31 mouse cellular contexts compared by ENCODE assay signal in genomic region chr9:98958628-98959027, GRCm38 (mm10). TPM values are rescaled to one million over a fixed set of nuclear protein-coding genes. Genes with fewer than 3 reads are reported as not detected.
DNase-seq lines count a peak whose midpoint lies in the region; ATAC-seq and TF ChIP-seq lines count a peak whose summit lies in the region.
"Had no signal": no experiment of that assay in that cellular context is flagged by ENCODE, and none has a peak within 500 bp of the region (broad histone marks: within the 10 kb centered on the region; RNA-seq: fewer than 3 reads in every experiment).

No protein-coding gene starts in this region.

- TF ChIP-seq CTCF in midbrain, postnatal 0 days (IDR thresholded peaks at IDR 0.05): no peak

- H3K4me3 ChIP-seq in hindbrain, embryonic 13.5 days: no peak overlapping the region
- no peak overlapping the region for H3K4me3 ChIP-seq in hindbrain, embryonic 14.5 days (replicated peaks; ENCODE audit: low read length)
- no peak overlapping the region for H3K4me3 ChIP-seq in midbrain, embryonic 14.5 days (replicated peaks; ENCODE audit: low read depth, low read length)
- H3K4me3 ChIP-seq in midbrain, postnatal 0 days (ENCODE audit: low read depth, low read length): no peak overlapping the region
- H3K4me3 ChIP-seq in embryonic facial prominence, embryonic 15.5 days (replicated peaks): peak overlapping the region; percentile 8; the same call in 1 of the 2 replicates
- H3K4me3 ChIP-seq: heart, embryonic 15.5 days; limb, embryonic 13.5 days; liver, embryonic 12.5 days; neural tube, embryonic 12.5 days had no signal

- no peaks in the 10 kb centered on the region for H3K36me3 ChIP-seq in hindbrain, embryonic 13.5 days
- H3K36me3 ChIP-seq in hindbrain, embryonic 14.5 days (replicated peaks; ENCODE audit: control insufficient read depth, insufficient read depth): no peaks in the 10 kb centered on the region
- H3K36me3 ChIP-seq in midbrain, embryonic 14.5 days (ENCODE audit: control insufficient read depth, insufficient read depth, low read length): no peaks in the 10 kb centered on the region
- no peaks in the 10 kb centered on the region for H3K36me3 ChIP-seq in midbrain, postnatal 0 days (ENCODE audit: insufficient read depth, low read length)
- H3K36me3 ChIP-seq in embryonic facial prominence, embryonic 15.5 days: no peaks in the 10 kb centered on the region
- H3K36me3 ChIP-seq: heart, embryonic 15.5 days; limb, embryonic 13.5 days; liver, embryonic 12.5 days; neural tube, embryonic 12.5 days had no signal

- H3K27ac ChIP-seq in hindbrain, embryonic 13.5 days: no peak overlapping the region
- H3K27ac ChIP-seq in hindbrain, embryonic 14.5 days: no peak overlapping the region
- no peak overlapping the region for H3K27ac ChIP-seq in midbrain, embryonic 14.5 days (replicated peaks; ENCODE audit: low read depth, low read length)
- H3K27ac ChIP-seq in midbrain, postnatal 0 days (ENCODE audit: low read depth, low read length): no peak overlapping the region
- H3K27ac ChIP-seq in embryonic facial prominence, embryonic 15.5 days (replicated peaks): no peak overlapping the region
- H3K27ac ChIP-seq: heart, embryonic 15.5 days; limb, embryonic 13.5 days; liver, embryonic 12.5 days; neural tube, embryonic 12.5 days had no signal

- no peak overlapping the region for H3K9ac ChIP-seq in hindbrain, embryonic 13.5 days
- H3K9ac ChIP-seq in hindbrain, embryonic 14.5 days: no peak overlapping the region
- H3K9ac ChIP-seq in midbrain, embryonic 14.5 days (replicated peaks; ENCODE audit: low read length): no peak overlapping the region
- no peak overlapping the region for H3K9ac ChIP-seq in midbrain, postnatal 0 days (replicated peaks; ENCODE audit: low read length, poor library complexity, severe bottlenecking)
- no peak overlapping the region for H3K9ac ChIP-seq in embryonic facial prominence, embryonic 15.5 days
- H3K9ac ChIP-seq: heart, embryonic 15.5 days; limb, embryonic 13.5 days; liver, embryonic 12.5 days; neural tube, embryonic 12.5 days had no signal

- DNase-seq in embryo, embryonic 9.5 days (ENCODE audit: extremely low spot score): peak; percentile 18
- DNase-seq in embryo, embryonic 11 days: no peak
- no peak for DNase-seq in hindbrain, embryonic 14.5 days (ENCODE audit: low spot score)
- DNase-seq in midbrain, embryonic 14.5 days: peak; percentile 44
- no peak for DNase-seq in midbrain, postnatal 0 days (ENCODE audit: low spot score)
- DNase-seq in yolk sac, embryonic 10.5 days (ENCODE audit: low spot score): no peak
- DNase-seq: adrenal gland, postnatal 10 days; cerebellum, adult 18-20 months; kidney, adult 8-10 months; kidney, postnatal 14 days; layer of hippocampus, postnatal 36 days; lung, adult 2 months; lung, postnatal 14 days; thymus, adult 18-20 months; thymus, postnatal 36 days had no signal

- peaks cover 30% of the 10 kb centered on the region for H3K4me1 ChIP-seq in hindbrain, embryonic 13.5 days (replicated peaks)
- peaks cover 21% of the 10 kb centered on the region for H3K4me1 ChIP-seq in hindbrain, embryonic 14.5 days (replicated peaks; ENCODE audit: control insufficient read depth, insufficient read depth, low read length)
- peaks cover 20% of the 10 kb centered on the region for H3K4me1 ChIP-seq in midbrain, embryonic 14.5 days (ENCODE audit: control insufficient read depth, insufficient read depth, low read length)
- H3K4me1 ChIP-seq in midbrain, postnatal 0 days (ENCODE audit: insufficient read depth, low read length): peaks cover 7% of the 10 kb centered on the region; the same call in 1 of the 2 replicates
- H3K4me1 ChIP-seq in embryonic facial prominence, embryonic 15.5 days: peaks cover 28% of the 10 kb centered on the region

- ATAC-seq in hindbrain, embryonic 13.5 days (ENCODE audit: low FRiP score): no peak
- ATAC-seq in hindbrain, embryonic 14.5 days (ENCODE audit: low FRiP score): no peak
- no peak for ATAC-seq in midbrain, embryonic 14.5 days (ENCODE audit: low FRiP score, low TSS enrichment)
- no peak for ATAC-seq in midbrain, postnatal 0 days (ENCODE audit: low FRiP score)
- ATAC-seq in embryonic facial prominence, embryonic 15.5 days (ENCODE audit: insufficient number of reproducible peaks, low FRiP score, low TSS enrichment, low read depth): no peak
- ATAC-seq: inflammation-experienced regulatory T-cells, adult 6 months; liver, embryonic 12.5 days had no signal

- WGBS in hindbrain, embryonic 13.5 days: 6% methylated on average over 6 of the region's 6 CpGs
- 7% methylated on average over 6 of the region's 6 CpGs for WGBS in hindbrain, embryonic 14.5 days
- 5% methylated on average over 6 of the region's 6 CpGs for WGBS in midbrain, embryonic 14.5 days
- WGBS in midbrain, postnatal 0 days: 5% methylated on average over 6 of the region's 6 CpGs
- 12% methylated on average over 6 of the region's 6 CpGs for WGBS in embryonic facial prominence, embryonic 15.5 days

- H3K27me3 ChIP-seq in hindbrain, embryonic 13.5 days: peaks cover 94% of the 10 kb centered on the region
- peaks cover 86% of the 10 kb centered on the region for H3K27me3 ChIP-seq in hindbrain, embryonic 14.5 days (ENCODE audit: control insufficient read depth, insufficient read depth, low read length)
- peaks cover 96% of the 10 kb centered on the region for H3K27me3 ChIP-seq in midbrain, embryonic 14.5 days (ENCODE audit: control insufficient read depth, insufficient read depth, low read length)
- peaks cover 77% of the 10 kb centered on the region for H3K27me3 ChIP-seq in midbrain, postnatal 0 days (ENCODE audit: insufficient read depth, low read length)
- H3K27me3 ChIP-seq in embryonic facial prominence, embryonic 15.5 days: peaks cover 97% of the 10 kb centered on the region

- H3K9me3 ChIP-seq in hindbrain, embryonic 13.5 days: no peaks in the 10 kb centered on the region
- no peaks in the 10 kb centered on the region for H3K9me3 ChIP-seq in hindbrain, embryonic 14.5 days (ENCODE audit: control insufficient read depth, low read length)
- no peaks in the 10 kb centered on the region for H3K9me3 ChIP-seq in midbrain, embryonic 14.5 days (ENCODE audit: control insufficient read depth, low read length)
- no peaks in the 10 kb centered on the region for H3K9me3 ChIP-seq in midbrain, postnatal 0 days (ENCODE audit: low read length)
- no peaks in the 10 kb centered on the region for H3K9me3 ChIP-seq in embryonic facial prominence, embryonic 15.5 days (replicated peaks)
- H3K9me3 ChIP-seq: heart, embryonic 15.5 days; limb, embryonic 13.5 days; liver, embryonic 12.5 days; neural tube, embryonic 12.5 days had no signal

- 0 out of 2 replicates have a peak overlapping the region, but pooled peaks have one; percentile 4 for H3K4me2 ChIP-seq in hindbrain, embryonic 13.5 days
- H3K4me2 ChIP-seq in hindbrain, embryonic 14.5 days (replicated peaks): no peak overlapping the region
- H3K4me2 ChIP-seq in midbrain, embryonic 14.5 days (ENCODE audit: low read length): no peak overlapping the region
- H3K4me2 ChIP-seq in midbrain, postnatal 0 days (ENCODE audit: low read depth, low read length, poor library complexity, severe bottlenecking): no peak overlapping the region; the same call in 1 of the 2 replicates
- no peak overlapping the region for H3K4me2 ChIP-seq in embryonic facial prominence, embryonic 15.5 days (replicated peaks)
- H3K4me2 ChIP-seq: heart, embryonic 15.5 days; limb, embryonic 13.5 days; liver, embryonic 12.5 days; neural tube, embryonic 12.5 days had no signal

RNA-seq across cellular contexts. Expression of gene Foxl2, which starts 3.5 kb away (rescaled TPM):
- 0.61 TPM in 2 replicates for polyA plus RNA-seq in hindbrain, embryonic 13.5 days (2015; fragmentation: Nextera tagmentation; extraction: Ambion mirVana)
- polyA plus RNA-seq in hindbrain, embryonic 14.5 days (2014; fragmentation: Nextera tagmentation; extraction: Ambion mirVana): 0.90 and 0.98 TPM in 2 replicates
- polyA plus RNA-seq in midbrain, embryonic 14.5 days (2014; fragmentation: Nextera tagmentation; extraction: Ambion mirVana): 0.45 and 0.95 TPM in 2 replicates
- 0.22 and 0.66 TPM in 2 replicates for total RNA-seq in midbrain, postnatal 0 days (2014; rRNA removed)
- 0.70 and 0.79 TPM in 2 replicates for polyA plus RNA-seq in midbrain, postnatal 0 days (2015; fragmentation: Nextera tagmentation; extraction: Ambion mirVana)
- polyA plus RNA-seq in embryonic facial prominence, embryonic 15.5 days (2015; fragmentation: Nextera tagmentation; extraction: Ambion mirVana): 1.2 and 2.0 TPM in 2 replicates
- total RNA-seq: adrenal gland, postnatal 10 days; gastrocnemius, adult 8-10 months; heart, postnatal 36 days; megakaryocyte progenitor cell, adult 5-6 weeks had no signal
- polyA plus RNA-seq: heart, embryonic 15.5 days; inflammation-experienced regulatory T-cells, adult 6 months; limb, embryonic 13.5 days; liver, embryonic 12.5 days; lung, adult 2 months; small intestine, adult 2 months; stomach, embryonic 16.5 days had no signal

RNA-seq across cellular contexts. Expression of gene Faim, which starts 27.5 kb away (rescaled TPM):
- polyA plus RNA-seq in hindbrain, embryonic 13.5 days (2015; fragmentation: Nextera tagmentation; extraction: Ambion mirVana): 111 and 117 TPM in 2 replicates
- 114 and 124 TPM in 2 replicates for polyA plus RNA-seq in hindbrain, embryonic 14.5 days (2014; fragmentation: Nextera tagmentation; extraction: Ambion mirVana)
- polyA plus RNA-seq in midbrain, embryonic 14.5 days (2014; fragmentation: Nextera tagmentation; extraction: Ambion mirVana): 112 and 126 TPM in 2 replicates
- total RNA-seq in midbrain, postnatal 0 days (2014; rRNA removed): 49.6 and 55.7 TPM in 2 replicates
- 97.9 and 109 TPM in 2 replicates for polyA plus RNA-seq in midbrain, postnatal 0 days (2015; fragmentation: Nextera tagmentation; extraction: Ambion mirVana)
- polyA plus RNA-seq in embryonic facial prominence, embryonic 15.5 days (2015; fragmentation: Nextera tagmentation; extraction: Ambion mirVana): 39.7 and 47.6 TPM in 2 replicates

RNA-seq across cellular contexts. Expression of gene 7420426K07Rik, which starts 55.7 kb away (rescaled TPM):
- polyA plus RNA-seq in hindbrain, embryonic 13.5 days (2015; fragmentation: Nextera tagmentation; extraction: Ambion mirVana): not detected in 2 replicates
- polyA plus RNA-seq in hindbrain, embryonic 14.5 days (2014; fragmentation: Nextera tagmentation; extraction: Ambion mirVana): not detected in 2 replicates
- not detected in 2 replicates for polyA plus RNA-seq in midbrain, embryonic 14.5 days (2014; fragmentation: Nextera tagmentation; extraction: Ambion mirVana)
- not detected in 2 replicates for total RNA-seq in midbrain, postnatal 0 days (2014; rRNA removed)
- polyA plus RNA-seq in midbrain, postnatal 0 days (2015; fragmentation: Nextera tagmentation; extraction: Ambion mirVana): not detected in 2 replicates
- not detected in 2 replicates for polyA plus RNA-seq in embryonic facial prominence, embryonic 15.5 days (2015; fragmentation: Nextera tagmentation; extraction: Ambion mirVana)
- total RNA-seq: adrenal gland, postnatal 10 days; gastrocnemius, adult 8-10 months; heart, postnatal 36 days; layer of hippocampus, adult 18-20 months; layer of hippocampus, postnatal 36 days; left cerebral cortex, postnatal 10 days; megakaryocyte progenitor cell, adult 5-6 weeks had no signal
- polyA plus RNA-seq: frontal cortex, adult 2 months; gonadal fat pad, adult 2 months; heart, embryonic 15.5 days; inflammation-experienced regulatory T-cells, adult 6 months; limb, embryonic 13.5 days; liver, embryonic 12.5 days; lung, adult 2 months; neural tube, embryonic 12.5 days; small intestine, adult 2 months; stomach, embryonic 16.5 days had no signal

Comparison
In these comparisons a context has a peak if more than half of its experiments do, and no peak if none do; other contexts are left out.
1. DNase-seq: peak in embryo, embryonic 9.5 days (single experiment) and midbrain, embryonic 14.5 days (single experiment); none in embryo, embryonic 11 days (single experiment), hindbrain, embryonic 14.5 days (single experiment), midbrain, postnatal 0 days (single experiment) and yolk sac, embryonic 10.5 days (single experiment).